Mouse (Mus musculus): Measurements from ENCODE around the gene Ms4a6d.
"Not testable (repeated sequence)": the region's sequence is repeated elsewhere in the genome, so short reads cannot be mapped to it uniquely, and the experiment has no call there.

The Ms4a6d gene

DNA sequence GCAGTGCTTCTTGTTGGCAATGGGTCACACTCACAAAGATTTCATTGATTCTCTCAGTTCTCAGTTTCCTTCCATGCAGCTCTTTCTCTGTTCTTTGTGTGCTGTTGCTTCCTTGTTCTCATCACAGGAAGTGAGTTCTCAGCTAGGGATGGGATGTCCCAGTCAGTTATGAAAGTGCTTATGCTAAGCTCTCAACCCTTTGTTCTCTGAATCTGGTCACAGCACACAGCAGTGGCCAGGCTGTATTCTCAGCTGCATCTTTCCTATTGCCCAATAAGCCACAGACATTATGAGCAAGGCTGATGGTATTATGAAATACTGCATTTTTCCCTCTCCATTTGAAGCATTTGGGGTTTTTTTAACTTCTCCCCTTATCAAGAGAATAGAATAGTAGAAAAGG is 45.1 kb downstream of the Ms4a6d start:
- in situ Hi-C loops (cut with MboI, MseI), result not testable (repeated sequence)

DNA sequence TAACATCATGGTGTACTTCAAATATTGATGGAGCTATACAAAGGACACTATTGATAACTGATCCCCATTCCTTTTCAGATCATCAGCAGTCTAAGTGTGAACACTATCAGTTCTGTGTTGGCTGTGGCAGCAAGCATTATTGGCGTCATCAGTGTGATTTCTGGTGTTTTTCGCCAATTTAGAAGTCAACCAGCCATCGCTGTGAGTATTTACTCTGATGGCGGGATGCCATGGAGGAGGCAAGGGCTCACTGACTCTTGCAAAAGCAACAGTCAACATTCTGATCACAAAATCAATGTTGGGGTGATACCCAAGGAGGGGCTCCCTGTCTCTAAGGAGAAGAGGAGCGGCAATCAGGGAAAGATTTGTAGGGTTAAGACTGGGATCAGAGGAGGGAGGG is 49.9 kb downstream of the Ms4a6d start:
- in situ Hi-C loops (cut with MboI, MseI), result no loop called here

DNA sequence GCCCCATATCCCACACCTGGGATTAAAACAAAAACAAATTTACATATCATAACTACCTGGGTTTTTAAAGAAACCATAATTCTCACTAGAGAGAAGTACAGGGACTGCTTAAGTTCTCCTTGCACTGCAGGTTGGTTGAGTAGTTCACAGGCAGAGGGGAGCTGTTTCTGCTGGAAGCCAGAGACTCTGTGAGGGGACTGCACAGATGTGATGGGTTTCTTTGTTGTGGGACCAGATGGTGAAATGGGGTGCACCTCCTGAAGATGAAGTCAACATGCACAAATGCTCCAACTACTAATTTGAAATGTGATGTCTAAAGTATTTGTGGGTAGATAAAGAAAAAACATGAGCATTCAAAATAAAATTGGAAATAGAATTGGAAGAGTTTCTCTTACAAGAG is 56.7 kb downstream of the Ms4a6d start:
- in situ Hi-C loops (cut with MboI, MseI), result no loop called here

DNA sequence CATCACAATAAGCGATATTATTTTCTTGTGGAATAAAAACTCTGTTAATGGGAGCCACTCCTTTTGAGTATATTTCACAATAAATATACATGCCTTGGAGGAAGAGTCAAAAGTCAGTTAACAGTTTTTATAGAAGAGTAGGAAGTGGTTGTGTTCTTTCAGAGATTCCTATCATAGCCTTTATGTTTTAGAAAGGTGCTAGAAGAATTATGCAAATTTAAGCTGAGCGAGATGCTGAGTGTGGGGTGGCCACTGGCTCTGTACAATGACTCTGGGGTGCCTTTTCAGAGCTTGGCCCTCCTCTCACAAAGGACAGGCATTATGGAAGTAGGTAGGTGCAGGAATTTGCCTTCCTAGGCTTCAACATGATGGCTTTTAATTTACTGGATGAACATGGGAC is 60.3 kb downstream of the Ms4a6d start:
- in situ Hi-C loops (cut with MboI, MseI), result not testable (repeated sequence)

DNA sequence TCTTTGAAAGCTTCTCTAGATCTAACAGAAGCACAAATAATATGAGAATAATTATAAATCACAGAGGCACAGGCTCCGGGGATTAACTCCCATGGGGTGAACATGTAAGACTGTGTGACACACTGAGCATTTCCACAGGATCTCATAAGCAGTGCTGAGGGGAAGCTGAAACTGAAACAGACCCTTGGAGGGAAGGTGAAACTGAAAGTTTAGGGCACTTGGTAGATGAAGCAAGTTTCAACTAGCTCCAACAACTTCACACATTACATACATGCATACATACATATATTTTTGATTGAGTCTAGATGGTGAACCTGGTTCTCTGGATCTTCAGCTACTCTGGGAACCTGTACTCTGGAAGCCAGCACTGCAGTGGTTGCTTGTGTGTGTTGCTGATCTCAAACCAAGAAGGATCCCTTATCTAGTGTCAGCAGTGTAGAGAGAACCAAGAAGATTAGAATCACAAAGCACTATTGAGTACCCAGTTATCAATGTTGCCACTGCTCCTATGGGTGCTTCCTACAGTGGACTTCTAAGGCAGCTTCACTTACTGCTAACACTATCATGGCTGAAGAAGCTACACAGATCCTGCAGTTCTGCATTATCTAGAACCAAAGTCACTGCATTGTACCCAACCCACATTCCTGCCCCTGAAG is 64.4 kb downstream of the Ms4a6d start:
- in situ Hi-C loops (cut with MboI, MseI), result not testable (repeated sequence)

DNA sequence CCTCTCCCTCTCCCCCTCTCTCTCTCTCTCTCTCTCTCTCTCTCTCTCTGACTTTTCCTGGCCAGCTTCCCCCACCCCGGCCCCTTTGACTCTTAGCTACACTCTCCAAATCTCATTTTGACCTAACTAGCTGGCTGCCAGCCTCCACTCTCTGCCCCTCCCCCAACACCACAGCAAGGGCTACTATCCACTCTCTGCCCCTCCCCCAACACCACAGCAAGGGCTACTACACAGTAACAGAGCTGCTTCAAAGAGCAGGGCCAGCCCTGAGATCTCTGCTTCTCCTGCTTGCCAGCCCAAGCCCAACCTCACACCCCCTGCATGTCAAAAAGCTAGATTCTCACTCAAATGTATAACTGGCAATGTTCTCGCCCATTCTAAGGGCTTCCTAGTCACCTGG is 67.3 kb downstream of the Ms4a6d start:
- in situ Hi-C loops (cut with MboI, MseI), result no loop called here

Data from regulatory T cell (primary cell).